Mouse (Mus musculus): ENCODE measurements at regions not wholly inside any gene's neighbourhood (a gene's known extent, or its start where the extent isn't known, plus 50 kb on each side); places are given as distances from the start of the nearest gene placed in this dataset.
A peak's percentile ranks its signal among the peaks of the same experiment; 100 is the strongest.

DNA sequence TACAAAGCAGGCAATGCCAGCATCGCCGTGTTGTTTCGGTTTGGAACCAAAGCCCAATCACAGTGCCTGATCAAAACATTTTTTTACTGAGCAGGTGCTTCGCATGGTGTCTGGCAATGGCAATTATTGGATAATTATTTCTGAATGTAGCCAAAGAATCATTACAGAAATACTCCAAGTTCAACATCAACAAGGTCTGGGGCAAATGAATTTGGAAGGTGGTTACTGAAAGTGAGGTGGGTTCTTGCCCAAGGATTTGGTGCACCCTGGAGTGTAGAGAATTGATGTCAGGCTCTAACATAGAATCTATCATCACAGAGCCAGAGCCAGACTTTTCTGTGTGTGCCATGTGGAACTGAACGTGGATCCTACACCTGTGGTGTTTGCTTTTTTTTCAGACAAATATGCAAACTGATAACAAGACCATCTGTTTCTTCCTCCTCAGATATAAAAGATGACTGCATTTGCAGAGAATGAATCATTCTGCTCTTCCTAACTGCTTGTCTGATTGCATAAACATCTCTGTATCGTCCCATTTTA is 2240.9 kb upstream of the Gm7489 start:
- POLR2A ChIA-PET = no interaction called here
- in situ Hi-C loops (cut with MboI; ENCODE audit: low pct_unique_long_range_greater_than_20kb) = no loop called here
- TF ChIP-seq CTCF (IDR thresholded peaks at IDR 0.05) = no peak
- H3K27me3 ChIP-seq = no peaks in the 10 kb centered on the region
- DNase-seq (ENCODE audit: low read depth, low spot score) = no peak
- CTCF ChIA-PET = no interaction called here
- ATAC-seq = no peak

DNA sequence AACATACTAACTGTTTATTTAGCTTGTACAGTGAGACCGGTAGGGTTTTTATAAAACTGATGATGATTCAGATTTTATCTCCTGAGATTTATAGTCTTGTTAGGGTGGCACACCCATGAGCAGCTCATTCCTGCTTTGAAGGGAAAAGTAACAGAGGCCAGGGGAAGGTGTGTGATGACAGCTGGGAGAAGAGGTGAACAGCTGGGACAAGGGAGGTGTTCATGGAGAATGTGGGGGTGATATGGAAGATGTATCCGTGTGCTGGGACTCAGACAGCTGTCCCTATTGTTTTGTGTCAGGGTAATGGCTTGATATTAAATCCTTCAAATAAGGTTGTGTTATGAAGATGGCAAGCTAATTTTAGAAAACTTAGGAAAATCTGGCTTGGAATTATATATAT is 2238.4 kb upstream of the Gm7489 start:
- no peak for DNase-seq (ENCODE audit: low read depth, low spot score)
- in situ Hi-C loops (cut with MboI; ENCODE audit: low pct_unique_long_range_greater_than_20kb) = no loop called here
- CTCF ChIA-PET = interaction anchor here (1.0 to 1.4 kb wide), 2 partner anchors 12 to 18 kb away, joined by 3 to 4 read pairs; no protein-coding TSS in a partner anchor

DNA sequence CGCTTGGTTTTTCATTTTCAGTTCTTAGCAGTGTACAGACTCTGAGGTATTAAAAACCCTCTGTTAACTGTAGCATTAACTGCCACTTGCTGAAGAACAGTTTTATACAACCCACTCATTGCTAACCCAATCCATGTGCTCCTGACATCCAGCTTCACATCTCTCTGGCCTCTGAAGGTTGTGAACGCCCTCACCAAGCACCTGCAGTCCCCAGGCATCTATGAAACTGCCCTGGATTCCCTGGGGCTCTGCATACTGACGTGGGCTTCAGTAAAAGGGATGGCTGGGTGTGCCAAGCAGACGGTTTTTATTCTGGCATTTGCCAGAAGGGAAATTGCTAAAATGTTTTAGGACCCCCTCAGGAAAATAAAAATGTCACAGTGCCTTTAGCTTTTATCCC is 2232.2 kb upstream of the Gm7489 start:
- POLR2A ChIA-PET = no interaction called here

More for the DNA sequence above, 2238.4 kb upstream of the Gm7489 start:
- no peak for TF ChIP-seq CTCF (IDR thresholded peaks at IDR 0.05)
- no peak for ATAC-seq
- H3K27me3 ChIP-seq = no peaks in the 10 kb centered on the region
- POLR2A ChIA-PET = no interaction called here

DNA sequence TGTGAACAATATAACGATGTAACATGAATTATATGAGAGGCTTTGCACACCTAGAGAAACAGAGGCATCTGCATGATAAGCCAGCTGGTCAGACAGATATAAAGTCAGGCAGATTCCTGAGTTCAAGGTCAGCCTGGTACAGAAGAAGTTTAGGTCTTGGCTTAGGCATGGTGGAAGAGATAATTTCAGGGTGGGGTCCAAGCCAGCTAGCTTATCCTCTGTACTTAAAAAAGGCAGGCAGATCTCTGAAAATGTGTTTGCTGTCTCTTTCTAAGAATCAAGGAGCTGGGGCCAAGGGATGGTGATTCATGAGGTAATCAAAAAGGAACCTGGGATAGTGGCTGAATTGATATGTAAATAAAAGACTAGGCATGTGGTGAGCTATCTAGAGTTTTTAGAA is 2227.1 kb upstream of the Gm7489 start:
- in situ Hi-C loops (cut with MboI; ENCODE audit: low pct_unique_long_range_greater_than_20kb) = no loop called here
- ChIA-PET CTCF (interaction anchor here (0.9 kb wide), 1 partner anchor 11 kb away, joined by 3 read pairs; no protein-coding TSS in a partner anchor), POLR2A (no interaction called here)
- DNase-seq (ENCODE audit: low read depth, low spot score) = no peak
- no peak for TF ChIP-seq CTCF (IDR thresholded peaks at IDR 0.05)
- no peaks in the 10 kb centered on the region for H3K27me3 ChIP-seq
- no peak for ATAC-seq

More for the DNA sequence above, 2232.2 kb upstream of the Gm7489 start:
- in situ Hi-C loops (cut with MboI; ENCODE audit: low pct_unique_long_range_greater_than_20kb) = no loop called here
- CTCF ChIA-PET = no interaction called here
- ATAC-seq (no peak), DNase-seq (ENCODE audit: low read depth, low spot score) (no peak)
- no peak for TF ChIP-seq CTCF (IDR thresholded peaks at IDR 0.05)
- H3K27me3 ChIP-seq = no peaks in the 10 kb centered on the region

DNA sequence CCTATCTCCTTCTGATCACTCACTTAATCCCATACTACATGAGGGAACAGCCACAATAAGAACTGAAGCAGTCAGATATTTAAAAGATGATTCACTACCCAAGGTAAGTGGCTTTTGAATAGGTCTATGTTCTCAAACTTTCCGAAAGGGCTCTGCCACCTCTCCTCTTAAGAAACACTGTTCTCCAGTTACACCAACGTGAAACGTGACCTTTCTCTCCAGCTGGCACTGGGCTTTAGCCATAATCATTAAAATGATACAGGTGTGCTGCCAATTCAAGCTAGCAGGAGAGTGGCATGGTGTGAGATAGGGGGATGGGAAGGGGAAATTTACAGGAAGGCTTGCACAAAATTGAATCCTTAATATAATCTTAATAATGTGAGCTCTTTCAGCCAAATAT is 2216.4 kb upstream of the Gm7489 start:
- TF ChIP-seq CTCF (IDR thresholded peaks at IDR 0.05) = no peak
- no peaks in the 10 kb centered on the region for H3K27me3 ChIP-seq
- ChIA-PET CTCF (interaction anchor here (0.7 kb wide), 1 partner anchor 20 kb away, joined by 3 read pairs; no protein-coding TSS in a partner anchor), POLR2A (no interaction called here)
- ATAC-seq = no peak
- in situ Hi-C loops (cut with MboI; ENCODE audit: low pct_unique_long_range_greater_than_20kb) = no loop called here
- no peak for DNase-seq (ENCODE audit: low read depth, low spot score)

DNA sequence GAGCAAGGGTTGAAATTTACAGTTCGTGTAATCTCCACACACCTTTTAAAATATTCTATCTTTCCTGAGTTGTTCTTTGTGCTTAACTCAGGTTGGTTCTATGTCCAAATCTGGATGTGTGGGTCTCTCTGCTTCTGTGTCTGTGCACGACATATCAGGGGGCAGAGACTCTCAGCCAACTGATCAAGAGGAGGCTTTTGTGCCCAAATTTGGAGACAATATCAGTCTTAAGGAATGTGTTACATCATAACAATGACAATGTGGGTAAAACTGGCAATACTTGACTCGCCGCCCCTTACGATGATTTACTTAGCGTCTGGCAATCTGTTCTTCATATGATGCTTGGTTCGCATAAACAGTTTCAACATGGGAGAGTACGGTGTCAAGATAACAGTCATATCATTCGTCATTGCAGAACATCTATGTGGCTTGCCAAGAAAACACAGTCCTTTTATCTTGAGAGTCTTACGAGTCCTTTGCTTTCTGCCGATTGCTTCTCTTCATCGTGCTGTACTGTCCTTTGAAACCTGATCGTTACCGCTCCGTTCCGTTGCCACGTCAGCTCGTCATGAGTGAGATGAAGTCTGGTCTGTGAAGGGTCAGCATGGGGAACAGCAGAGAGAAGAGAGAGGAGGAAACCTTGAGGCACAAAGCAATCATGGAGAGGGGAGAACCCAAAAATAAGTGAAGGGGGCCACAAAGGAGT is 2212.9 kb upstream of the Gm7489 start:
- no peak for ATAC-seq

DNA sequence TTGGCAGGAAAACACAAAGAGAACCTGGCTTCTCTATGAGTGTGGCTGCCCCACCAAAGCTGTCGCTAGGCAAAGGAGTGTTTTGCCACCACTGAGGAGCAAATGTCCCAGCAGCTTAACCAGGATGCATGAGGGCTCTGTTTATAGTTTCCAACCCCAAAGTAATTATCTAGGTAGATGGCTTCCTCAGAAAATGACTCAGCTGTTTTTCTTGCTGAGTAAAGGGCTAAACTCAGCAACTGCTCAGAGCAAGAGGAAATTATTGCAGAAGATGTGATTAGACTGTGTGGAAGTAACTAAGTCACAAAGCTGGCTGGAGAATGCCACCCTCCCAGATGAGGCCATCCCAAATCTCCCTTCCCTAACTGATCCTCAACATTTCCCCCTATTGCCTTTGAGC is 2211.2 kb upstream of the Gm7489 start:
- in situ Hi-C loops (cut with MboI; ENCODE audit: low pct_unique_long_range_greater_than_20kb) = no loop called here

More for the DNA sequence above, 2212.9 kb upstream of the Gm7489 start:
- ChIA-PET POLR2A (no interaction called here), CTCF (interaction anchor here (0.6 to 1.3 kb wide), 2 partner anchors 16 to 609 kb away, joined by 4 read pairs; no protein-coding TSS in a partner anchor)
- TF ChIP-seq CTCF (IDR thresholded peaks at IDR 0.05) = no peak
- no peaks in the 10 kb centered on the region for H3K27me3 ChIP-seq
- in situ Hi-C loops (cut with MboI; ENCODE audit: low pct_unique_long_range_greater_than_20kb) = no loop called here
- no peak for DNase-seq (ENCODE audit: low read depth, low spot score)

DNA sequence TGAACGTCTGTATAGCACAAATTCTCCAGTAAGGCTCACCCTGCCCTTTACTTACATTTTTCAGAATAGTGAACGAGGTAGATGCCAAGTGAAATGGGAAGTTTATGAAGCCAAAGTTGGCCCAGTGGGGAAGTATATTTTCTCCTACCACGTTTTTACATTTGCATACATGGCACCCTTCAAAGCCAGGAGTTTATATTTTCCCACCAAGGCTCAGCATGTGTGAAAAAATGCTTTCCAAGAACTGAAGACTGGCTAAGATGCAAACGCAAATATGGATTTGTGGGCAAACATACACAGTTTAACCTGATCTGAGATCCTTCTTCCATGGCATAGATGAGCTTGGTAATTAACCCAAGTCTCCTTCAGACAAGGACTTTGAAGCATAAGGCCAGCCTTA is 2209.4 kb upstream of the Gm7489 start:
- ATAC-seq (no peak), DNase-seq (ENCODE audit: low read depth, low spot score) (no peak)
- in situ Hi-C loops (cut with MboI; ENCODE audit: low pct_unique_long_range_greater_than_20kb) = loop anchor here (25.0 kb wide), 1 partner anchor 787 kb away; no protein-coding TSS in a partner anchor
- no peaks in the 10 kb centered on the region for H3K27me3 ChIP-seq
- ChIA-PET POLR2A (interaction anchor here (0.6 kb wide), 1 partner anchor 135 kb away, joined by 3 read pairs; no protein-coding TSS in a partner anchor), CTCF (interaction anchor here (1.7 kb wide), 1 partner anchor 8 kb away, joined by 5 read pairs; no protein-coding TSS in a partner anchor)
- no peak for TF ChIP-seq CTCF (IDR thresholded peaks at IDR 0.05)

More for the DNA sequence above, 2211.2 kb upstream of the Gm7489 start:
- no peak for DNase-seq (ENCODE audit: low read depth, low spot score)
- no peaks in the 10 kb centered on the region for H3K27me3 ChIP-seq
- peak; percentile 79 for ATAC-seq
- ChIA-PET POLR2A (interaction anchor here (0.6 kb wide), 1 partner anchor 155 kb away, joined by 3 read pairs; no protein-coding TSS in a partner anchor), CTCF (interaction anchor here (1.0 to 1.3 kb wide), 2 partner anchors 15 to 23 kb away, joined by 4 read pairs; no protein-coding TSS in a partner anchor)
- TF ChIP-seq CTCF (IDR thresholded peaks at IDR 0.05) = no peak

DNA sequence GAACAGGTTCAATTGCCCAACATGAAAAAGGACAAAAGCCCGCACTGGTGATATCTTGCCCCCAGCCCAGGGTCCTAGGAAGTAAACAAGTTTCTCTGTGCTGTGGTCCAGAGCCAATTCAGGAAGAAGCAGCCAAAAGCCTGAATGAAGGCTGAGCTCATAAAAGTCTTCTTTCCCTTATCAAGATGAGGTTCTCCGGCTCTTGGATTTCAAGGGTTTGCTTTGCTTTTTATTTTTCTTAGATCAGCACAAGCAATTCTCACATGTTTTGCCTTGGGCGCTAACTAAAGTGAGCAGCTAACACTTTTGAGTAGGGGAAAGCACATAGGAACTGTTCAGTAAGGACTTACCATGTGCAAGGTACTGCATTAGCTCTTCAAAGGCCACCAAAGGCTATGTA is 2208.0 kb upstream of the Gm7489 start:
- ChIA-PET CTCF (no interaction called here), POLR2A (no interaction called here)
- in situ Hi-C loops (cut with MboI; ENCODE audit: low pct_unique_long_range_greater_than_20kb) = loop anchor here (25.0 kb wide), 1 partner anchor 786 kb away; no protein-coding TSS in a partner anchor
- DNase-seq (ENCODE audit: low read depth, low spot score) = no peak
- no peaks in the 10 kb centered on the region for H3K27me3 ChIP-seq
- no peak for TF ChIP-seq CTCF (IDR thresholded peaks at IDR 0.05)
- ATAC-seq = no peak

DNA sequence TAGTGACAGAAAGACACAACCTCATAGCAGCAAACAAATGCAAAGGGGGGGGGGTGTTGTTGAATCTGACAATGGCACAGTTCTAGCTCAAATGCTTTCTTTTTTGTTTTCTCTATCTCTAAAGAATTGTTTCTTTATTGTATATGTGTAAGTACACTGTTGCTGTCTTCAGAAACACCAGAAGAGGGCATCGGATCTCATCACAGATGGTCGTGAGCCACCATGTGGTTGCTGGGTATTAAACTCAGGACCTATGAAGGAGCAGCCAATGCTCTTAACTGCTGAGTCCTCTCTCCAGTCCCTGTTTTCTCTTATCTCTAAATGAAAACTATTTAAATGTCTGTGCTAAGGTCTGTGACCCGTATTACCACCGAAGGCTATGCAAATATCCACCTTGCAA is 2207.4 kb upstream of the Gm7489 start:
- no peaks in the 10 kb centered on the region for H3K27me3 ChIP-seq
- CTCF ChIA-PET = no interaction called here
- in situ Hi-C loops (cut with MboI; ENCODE audit: low pct_unique_long_range_greater_than_20kb) = loop anchor here (25.0 kb wide), 1 partner anchor 785 kb away; no protein-coding TSS in a partner anchor
- POLR2A ChIA-PET = no interaction called here
- DNase-seq (ENCODE audit: low read depth, low spot score) (no peak), ATAC-seq (no peak)
- peak; percentile 45 for TF ChIP-seq CTCF (IDR thresholded peaks at IDR 0.05)

Measured in Patski (cell line).